Mouse (Mus musculus): ENCODE measurements around the gene Vmn1r80.
"Not testable (repeated sequence)": the region's sequence is repeated elsewhere in the genome, so short reads cannot be mapped to it uniquely, and the experiment has no call there.

The Vmn1r80 gene

DNA sequence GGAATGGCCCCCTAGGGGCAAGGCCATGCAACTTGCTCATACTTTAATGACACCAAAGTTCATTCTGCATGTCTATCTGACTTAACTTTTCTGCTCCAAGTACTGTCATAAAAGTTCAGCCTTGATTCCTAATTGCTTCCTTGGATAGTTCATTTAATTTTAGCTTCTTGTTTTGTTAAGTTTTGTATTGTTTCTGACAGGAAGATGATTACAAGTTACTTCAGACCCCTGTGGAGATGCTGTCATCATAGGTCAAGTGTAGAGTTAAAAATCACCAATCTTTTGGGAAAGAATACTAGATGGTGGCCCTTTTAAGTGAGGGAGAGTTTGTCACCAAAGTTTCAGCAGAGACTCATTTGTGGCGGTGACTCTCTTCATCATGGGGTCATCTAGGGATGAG is at the start of gene Vmn1r80:
Gene Vmn1r80, plus strand, starts transcription at position 301 of the 400 bp plus-strand sequence.
- DNase-seq (ENCODE audit: low spot score): no peak

DNA sequence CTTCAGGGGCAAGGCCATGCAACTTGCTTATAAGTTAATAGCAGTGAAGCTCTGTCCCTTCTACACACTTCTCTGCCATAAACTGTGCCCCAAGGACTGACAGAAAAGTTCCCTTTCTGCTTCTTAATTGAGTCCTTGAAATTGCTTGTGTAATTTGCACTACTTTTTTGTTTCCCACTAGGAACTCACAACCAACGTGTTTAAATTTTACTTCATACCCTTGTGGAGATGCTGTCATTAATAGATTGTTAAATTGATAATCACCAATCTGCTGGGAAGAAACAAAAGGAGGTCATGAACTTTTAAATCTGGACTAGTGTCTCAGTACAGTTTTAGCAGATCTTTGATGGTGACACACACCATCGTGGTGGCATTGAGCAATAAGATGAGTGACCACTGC is 39.1 kb upstream of the Vmn1r80 start, which contains the start of gene Vmn1r78:
Gene Vmn1r78, plus strand, starts transcription at position 301 of the 400 bp plus-strand sequence.
- no peak for DNase-seq (ENCODE audit: low spot score)

DNA sequence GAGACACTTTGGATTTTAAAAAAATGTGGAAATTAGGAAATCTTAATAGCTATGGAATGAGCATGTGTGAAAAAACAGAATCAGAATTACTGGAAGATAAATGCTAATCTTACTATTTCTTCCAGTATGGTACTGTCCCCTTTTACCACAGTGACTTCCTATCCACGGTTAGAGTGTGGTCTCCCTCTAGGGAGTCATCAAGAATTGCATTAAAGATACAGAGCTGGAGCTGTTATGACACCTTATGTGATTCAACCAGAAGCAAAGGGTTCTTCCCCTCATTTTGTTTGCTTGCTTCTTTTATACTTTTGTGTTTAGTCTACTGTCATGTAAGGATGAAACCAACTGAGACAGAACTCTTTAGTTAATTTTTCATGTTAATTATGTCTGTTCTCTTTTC is 32.6 kb upstream of the Vmn1r80 start:
- DNase-seq (ENCODE audit: low spot score): not testable (repeated sequence)

DNA sequence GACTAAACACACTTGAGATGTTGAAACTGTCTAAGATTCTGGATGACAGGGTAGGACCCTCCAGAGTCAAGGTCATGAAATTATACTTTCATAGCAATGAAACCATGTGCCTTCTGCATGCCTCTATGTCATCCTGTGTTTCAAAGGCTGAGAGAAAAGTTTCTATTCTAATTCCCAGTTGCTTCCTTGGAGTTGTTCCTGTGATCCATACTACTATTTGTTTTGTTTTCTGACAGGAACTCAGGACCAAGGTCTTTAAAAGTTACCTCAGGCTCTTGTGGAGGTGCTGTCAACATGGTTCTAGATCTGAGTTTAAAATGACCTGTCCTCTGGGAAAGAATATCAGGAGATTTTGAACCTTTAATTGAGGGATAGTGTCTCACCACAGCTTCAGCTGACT is 18.1 kb upstream of the Vmn1r80 start, which contains the start of gene Vmn1r79:
Gene Vmn1r79, plus strand, starts transcription at position 301 of the 400 bp plus-strand sequence.
- DNase-seq (ENCODE audit: low spot score): not testable (repeated sequence)

DNA sequence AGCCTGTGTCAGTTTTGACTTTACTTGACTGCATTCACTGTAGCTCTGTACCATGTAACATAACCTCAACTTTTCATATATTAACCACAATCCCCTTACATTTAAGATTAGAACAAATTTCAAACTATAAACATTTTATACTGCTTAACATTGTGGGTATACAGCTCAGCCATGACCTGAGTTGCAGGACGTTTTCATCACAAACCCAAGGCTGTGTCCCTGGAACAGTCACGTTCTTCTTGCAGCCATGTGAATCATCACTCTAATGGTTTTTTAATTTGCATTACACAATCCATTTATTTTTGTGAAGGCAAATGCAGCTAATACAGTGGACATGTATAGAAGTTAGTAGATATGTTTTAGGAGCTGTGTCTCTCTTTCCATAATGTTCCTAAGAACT is 16.2 kb upstream of the Vmn1r80 start:
- not testable (repeated sequence) for DNase-seq (ENCODE audit: low spot score)

DNA sequence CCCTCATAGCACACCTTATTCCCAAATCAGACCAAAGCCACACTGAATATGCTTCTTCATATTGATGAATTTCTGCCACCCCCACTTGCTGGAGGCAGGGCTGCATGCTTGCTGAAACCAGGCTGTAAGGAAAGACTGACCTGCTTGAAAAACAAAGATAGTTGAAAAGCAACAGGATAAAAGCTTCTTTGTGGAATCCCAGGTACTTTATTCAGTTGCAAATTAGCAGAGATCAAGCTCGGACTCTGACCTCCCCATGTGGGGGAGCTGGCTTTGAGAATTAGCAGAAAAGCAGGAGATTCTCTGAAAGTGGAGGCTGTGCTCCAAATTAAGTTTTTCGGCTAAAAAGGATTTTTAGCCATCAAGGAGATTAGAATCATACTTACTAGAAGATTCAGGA is 15.1 kb downstream of the Vmn1r80 start:
- DNase-seq (ENCODE audit: low spot score): no peak
